Mouse (Mus musculus): ENCODE results near the gene Serac1.
"Not testable (repeated sequence)": the region's sequence is repeated elsewhere in the genome, so short reads cannot be mapped to it uniquely, and the experiment has no call there.

The Serac1 gene

GRCm38 (mm10) chr17:6063532-6063931 lies 16.0 kb downstream of the Serac1 start:
- DNase-seq: no peak

GRCm38 (mm10) chr17:6062793-6063192 lies 16.7 kb downstream of the Serac1 start:
- DNase-seq: no peak

GRCm38 (mm10) chr17:6054934-6055355 lies 24.6 kb downstream of the Serac1 start:
- DNase-seq: peak; percentile 80

- no peak for DNase-seq
These were observed 26.7 kb downstream of the Serac1 start for GRCm38 (mm10) chr17:6052801-6053200.

GRCm38 (mm10) chr17:6037507-6037906 lies 42.0 kb downstream of the Serac1 start:
- DNase-seq: no peak

GRCm38 (mm10) chr17:6036872-6037271 lies 42.7 kb downstream of the Serac1 start:
- no peak for DNase-seq

- no peak for DNase-seq
These were observed 43.1 kb downstream of the Serac1 start for GRCm38 (mm10) chr17:6036458-6036857.

GRCm38 (mm10) chr17:6035661-6036060 lies 43.9 kb downstream of the Serac1 start:
- DNase-seq: no peak

- no peak for DNase-seq
These were observed 53.7 kb downstream of the Serac1 start for GRCm38 (mm10) chr17:6025831-6026230.

- DNase-seq: not testable (repeated sequence)
These were observed 58.2 kb downstream of the Serac1 start for GRCm38 (mm10) chr17:6021374-6021789.

- no peak for DNase-seq
These were observed 58.9 kb downstream of the Serac1 start for GRCm38 (mm10) chr17:6020636-6021035.

- DNase-seq: peak; percentile 72
These were observed 59.8 kb downstream of the Serac1 start for GRCm38 (mm10) chr17:6019776-6020175.

GRCm38 (mm10) chr17:6018348-6018747 lies 61.2 kb downstream of the Serac1 start:
- no peak for DNase-seq

GRCm38 (mm10) chr17:6017268-6017667 lies 62.3 kb downstream of the Serac1 start:
- DNase-seq: peak; percentile 52

GRCm38 (mm10) chr17:6016213-6016780 lies 63.2 kb downstream of the Serac1 start:
- DNase-seq: peak; percentile 72

GRCm38 (mm10) chr17:6014985-6015384 lies 64.6 kb downstream of the Serac1 start:
- no peak for DNase-seq

GRCm38 (mm10) chr17:6013079-6013478 lies 66.5 kb downstream of the Serac1 start:
- DNase-seq: no peak

GRCm38 (mm10) chr17:6009606-6010005 lies 69.9 kb downstream of the Serac1 start:
- no peak for DNase-seq

- DNase-seq: peak; percentile 42
These were observed 71.0 kb downstream of the Serac1 start for GRCm38 (mm10) chr17:6008590-6008989.

- DNase-seq: peak; percentile 34
These were observed 71.6 kb downstream of the Serac1 start for GRCm38 (mm10) chr17:6007902-6008301.

- DNase-seq: no peak
These were observed 72.3 kb downstream of the Serac1 start for GRCm38 (mm10) chr17:6007101-6007780.

GRCm38 (mm10) chr17:6005638-6006471 lies 73.7 kb downstream of the Serac1 start:
- peak; percentile 94 for DNase-seq

- peak; percentile 51 for DNase-seq
These were observed 74.3 kb downstream of the Serac1 start for GRCm38 (mm10) chr17:6005246-6005637.

GRCm38 (mm10) chr17:6003661-6004060 lies 75.9 kb downstream of the Serac1 start:
- DNase-seq: no peak

All from lung, postnatal 36 days (tissue).